9 mouse cellular contexts compared by ENCODE assay signal in genomic region chr19:21780663-21781062, GRCm38 (mm10). TPM values are rescaled to one million over a fixed set of nuclear protein-coding genes. Genes with fewer than 3 reads are reported as not detected.
A peak's percentile ranks its signal among the peaks of the same experiment; 100 is the strongest.
DNase-seq lines count a peak whose midpoint lies in the region; ATAC-seq lines count a peak whose summit lies in the region.
"Had no signal": no experiment of that assay in that cellular context is flagged by ENCODE, and none has a peak within 500 bp of the region (broad histone marks: within the 10 kb centered on the region; RNA-seq: fewer than 3 reads in every experiment).

No protein-coding gene starts in this region.

- no peaks in the 10 kb centered on the region for H3K36me3 ChIP-seq in forebrain, embryonic 11.5 days (ENCODE audit: control insufficient read depth, insufficient read depth, low read length)
- H3K36me3 ChIP-seq in midbrain, embryonic 14.5 days (ENCODE audit: control insufficient read depth, insufficient read depth, low read length): no peaks in the 10 kb centered on the region

- H3K4me1 ChIP-seq in forebrain, embryonic 11.5 days (replicated peaks; ENCODE audit: control insufficient read depth, insufficient read depth, low read length): peaks cover 32% of the 10 kb centered on the region
- H3K4me1 ChIP-seq in midbrain, embryonic 14.5 days (ENCODE audit: control insufficient read depth, insufficient read depth, low read length): peaks cover 58% of the 10 kb centered on the region

- H3K4me2 ChIP-seq in forebrain, embryonic 11.5 days (ENCODE audit: low read depth, low read length, severe bottlenecking): peak overlapping the region; percentile 88
- peak overlapping the region; percentile 93 for H3K4me2 ChIP-seq in midbrain, embryonic 14.5 days (ENCODE audit: low read length)

- DNase-seq in embryo, embryonic 10 days (ENCODE audit: low spot score): peak; percentile 53
- no peak for DNase-seq in embryo, embryonic 9.5 days (ENCODE audit: extremely low spot score)
- DNase-seq in forebrain, embryonic 11.5 days (ENCODE audit: low spot score): no peak
- peak; percentile 46 for DNase-seq in kidney, postnatal 10 days
- DNase-seq in midbrain, embryonic 14.5 days: peak; percentile 62
- DNase-seq in frontal cortex, postnatal 36 days (ENCODE audit: low spot score in 2 of 2): no peak
- DNase-seq in left cerebral cortex, postnatal 4 days: no peak
- DNase-seq in frontal cortex, postnatal 10 days (ENCODE audit: low spot score in 2 of 2): no peak

- H3K27ac ChIP-seq in forebrain, embryonic 11.5 days (ENCODE audit: low read depth, low read length): peak overlapping the region; percentile 81
- peak overlapping the region; percentile 95 for H3K27ac ChIP-seq in midbrain, embryonic 14.5 days (replicated peaks; ENCODE audit: low read depth, low read length)
- H3K27ac ChIP-seq: macrophage had no signal

- H3K27me3 ChIP-seq in forebrain, embryonic 11.5 days (ENCODE audit: control insufficient read depth, insufficient read depth, low read length): no peaks in the 10 kb centered on the region
- H3K27me3 ChIP-seq in midbrain, embryonic 14.5 days (ENCODE audit: control insufficient read depth, insufficient read depth, low read length): no peaks in the 10 kb centered on the region

- ATAC-seq in forebrain, embryonic 11.5 days (replicated peaks; ENCODE audit: low FRiP score): no peak
- ATAC-seq in midbrain, embryonic 14.5 days (ENCODE audit: low FRiP score, low TSS enrichment): no peak

- H3K9ac ChIP-seq in forebrain, embryonic 11.5 days (ENCODE audit: low read length): peak overlapping the region; percentile 47
- H3K9ac ChIP-seq in midbrain, embryonic 14.5 days (replicated peaks; ENCODE audit: low read length): peak overlapping the region; percentile 95

- intact Hi-C loops in left cerebral cortex, postnatal 4 days (cut with DNase I): no loop called here

- no peaks in the 10 kb centered on the region for H3K9me3 ChIP-seq in forebrain, embryonic 11.5 days (ENCODE audit: control insufficient read depth, low read length)
- H3K9me3 ChIP-seq in midbrain, embryonic 14.5 days (ENCODE audit: control insufficient read depth, low read length): no peaks in the 10 kb centered on the region

- H3K4me3 ChIP-seq in forebrain, embryonic 11.5 days (ENCODE audit: low read depth, low read length): peak overlapping the region; percentile 82
- peak overlapping the region; percentile 94 for H3K4me3 ChIP-seq in midbrain, embryonic 14.5 days (replicated peaks; ENCODE audit: low read depth, low read length)

- whole genome bisulfite sequencing in forebrain, embryonic 11.5 days: 33% methylated on average over 8 of the region's 8 CpGs
- 9% methylated on average over 8 of the region's 8 CpGs for WGBS in midbrain, embryonic 14.5 days

RNA-seq across cellular contexts. Expression of gene Cemip2, which starts 2.5 kb away (rescaled TPM):
- polyA plus RNA-seq in forebrain, embryonic 11.5 days (2014; fragmentation: Nextera tagmentation; extraction: Ambion mirVana): 75.4 and 77.2 TPM in 2 replicates
- polyA plus RNA-seq in midbrain, embryonic 14.5 days (2014; fragmentation: Nextera tagmentation; extraction: Ambion mirVana): 32.5 and 53.9 TPM in 2 replicates
- total RNA-seq in left cerebral cortex, postnatal 4 days (2021): 10 to 100 TPM; 27.9 to 28.3 TPM

Comparison
In these comparisons a context has a peak if more than half of its experiments do, and no peak if none do; other contexts are left out.
1. DNase-seq: peak in embryo, embryonic 10 days (single experiment), kidney, postnatal 10 days (single experiment) and midbrain, embryonic 14.5 days (single experiment); none in embryo, embryonic 9.5 days (single experiment), forebrain, embryonic 11.5 days (single experiment), frontal cortex, postnatal 36 days (0 of 2), left cerebral cortex, postnatal 4 days (single experiment) and frontal cortex, postnatal 10 days (0 of 2).